Mouse (Mus musculus) stomach, embryonic 16.5 days (tissue): ENCODE measurements around the gene Entpd4b. TPM values are rescaled to one million over a fixed set of nuclear protein-coding genes. Genes with fewer than 3 reads are reported as not detected.
"Not testable (repeated sequence)": the region's sequence is repeated elsewhere in the genome, so short reads cannot be mapped to it uniquely, and the experiment has no call there.

ENCODE experiments used
- ATAC-seq: fragments of 200-750 bp; cut with Nextera tagmentation; 2 replicates; pipeline ENCODE4 v1.8.0; 2017; ENCODE audit warnings: moderate number of reproducible peaks, moderate TSS enrichment; ENCODE audit not compliant: insufficient read depth, low FRiP score
- H3K27ac ChIP-seq: fragments of 300-500 bp; sonication (generic); 2 replicates; pipeline ENCODE4 v1.5.1; 2014; ENCODE audit warnings: low read length
- H3K27me3 ChIP-seq: fragments of 300-500 bp; sonication (generic); 2 replicates; pipeline ENCODE4 v1.6.1; 2014; ENCODE audit warnings: low read length, control low read depth, mixed read lengths; ENCODE audit not compliant: control insufficient read depth, insufficient read depth
- H3K36me3 ChIP-seq: fragments of 300-500 bp; sonication (generic); 2 replicates; pipeline ENCODE4 v1.6.1; 2014; ENCODE audit warnings: low read length; ENCODE audit not compliant: control insufficient read depth, insufficient read depth
- H3K4me1 ChIP-seq: fragments of 300-500 bp; sonication (generic); 2 replicates; pipeline ENCODE4 v1.6.1; 2014; ENCODE audit warnings: low read length, control low read depth, mixed read lengths; ENCODE audit not compliant: control insufficient read depth, insufficient read depth
- H3K4me2 ChIP-seq: fragments of 300-500 bp; sonication (generic); 2 replicates; pipeline ENCODE4 v1.6.1; 2014; ENCODE audit warnings: low read depth, low read length, mixed read lengths
- H3K4me3 ChIP-seq: fragments of 300-500 bp; sonication (generic); replicated peaks from 2 replicates; pipeline ENCODE4 v1.5.1; 2014; ENCODE audit warnings: mild to moderate bottlenecking, low read length
- H3K9ac ChIP-seq: fragments of 300-500 bp; sonication (generic); 2 replicates; pipeline ENCODE4 v1.6.1; 2014; ENCODE audit warnings: low read length
- H3K9me3 ChIP-seq: fragments of 300-500 bp; sonication (generic); replicated peaks from 2 replicates; pipeline ENCODE4 v1.6.1; 2016; ENCODE audit warnings: low read length, control low read depth; ENCODE audit not compliant: control insufficient read depth
- WGBS: fragments of 180-500 bp; shearing (Covaris S2); extraction: QIAGEN DNeasy Blood & Tissue Kit; methylation state at CpG from one replicate; pipeline ENCODE4 v1.1.7; 2014; 5-methylcytosine and 5-hydroxymethylcytosine counted together
- polyA plus RNA-seq: library from polyadenylated mRNA; unstranded; fragments of >200 nt; fragmentation: Nextera tagmentation; extraction: Ambion mirVana; gene quantifications from 2 replicates; pipeline ENCODE4 v1.2.1, GENCODE M21; 2015

Gene Entpd4b
- polyA plus RNA-seq, 1 experiment from 2014 or later, result 17.0 TPM

DNA sequence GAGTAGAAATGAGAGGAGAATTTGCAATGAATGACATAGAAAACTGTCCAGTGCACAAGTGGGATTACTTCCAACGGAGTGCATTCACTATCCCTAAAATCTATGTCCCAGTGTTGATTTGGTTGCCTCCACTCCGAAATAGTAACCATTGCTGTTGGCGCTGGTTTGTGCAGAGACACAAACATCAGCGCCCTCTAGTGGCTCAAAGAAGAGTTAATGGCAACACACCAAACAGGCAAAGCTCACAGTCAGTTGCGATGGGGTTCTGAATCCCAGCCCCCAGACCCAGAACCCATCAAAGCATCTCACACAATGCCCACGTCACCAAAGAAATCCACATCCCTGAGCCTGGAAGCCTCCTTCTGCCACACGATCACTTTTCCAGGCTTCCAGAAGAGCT is 11.2 kb upstream of the Entpd4b start:
- H3K4me2 ChIP-seq, H3K27ac ChIP-seq, H3K4me1 ChIP-seq, H3K4me3 ChIP-seq, ATAC-seq, H3K9me3 ChIP-seq, H3K27me3 ChIP-seq, H3K36me3 ChIP-seq, H3K9ac ChIP-seq: not testable (repeated sequence)
- WGBS, result no CpG with 5 or more reads among the region's 7 CpGs

DNA sequence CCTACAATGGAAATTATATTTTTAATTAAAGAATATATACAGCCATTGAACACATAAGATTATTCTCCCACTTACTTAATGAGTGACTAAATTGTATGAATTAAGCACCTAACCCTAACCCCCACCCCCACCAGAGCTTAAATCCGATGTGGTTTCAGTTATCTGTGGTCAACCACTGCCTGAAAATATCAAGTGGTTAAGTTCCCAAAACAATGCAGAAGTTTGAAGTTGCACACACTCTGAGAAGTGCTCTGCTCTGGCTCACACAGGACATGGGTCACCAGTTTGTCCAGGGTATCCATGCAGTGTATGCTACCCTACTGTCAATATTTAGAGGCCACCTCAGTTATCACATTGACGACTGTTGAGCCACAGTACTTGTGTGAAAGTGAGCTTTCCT is 10.2 kb upstream of the Entpd4b start:
- H3K9me3 ChIP-seq, ATAC-seq, H3K4me2 ChIP-seq, H3K27ac ChIP-seq, H3K4me3 ChIP-seq, H3K9ac ChIP-seq, H3K36me3 ChIP-seq, H3K27me3 ChIP-seq, H3K4me1 ChIP-seq: not testable (repeated sequence)
- WGBS, result no CpG with 5 or more reads among the region's 2 CpGs

DNA sequence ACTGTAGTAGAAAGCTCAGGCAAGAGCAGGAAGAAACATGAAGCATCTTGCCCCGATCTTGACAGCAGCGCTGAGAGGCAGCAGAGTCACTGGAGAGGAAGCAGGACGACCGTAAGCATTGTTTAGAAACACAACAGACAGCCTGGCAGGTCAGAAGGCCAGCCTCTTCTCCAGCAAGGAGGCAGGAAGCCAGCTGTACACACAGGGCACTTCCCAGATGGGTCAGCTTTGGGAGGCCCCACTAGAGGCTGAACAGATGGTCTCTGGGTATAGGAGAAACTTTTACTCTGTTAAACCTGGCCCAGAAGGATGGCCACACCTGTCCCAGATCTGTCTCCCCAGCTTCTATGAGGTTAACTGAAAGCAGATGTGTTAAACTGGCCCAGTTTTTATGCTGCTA is 7.9 kb upstream of the Entpd4b start:
- not testable (repeated sequence) for ATAC-seq, H3K4me1 ChIP-seq, H3K4me3 ChIP-seq, H3K27me3 ChIP-seq, H3K36me3 ChIP-seq, H3K9ac ChIP-seq, H3K9me3 ChIP-seq, H3K27ac ChIP-seq, H3K4me2 ChIP-seq
- no CpG with 5 or more reads among the region's 4 CpGs for WGBS

DNA sequence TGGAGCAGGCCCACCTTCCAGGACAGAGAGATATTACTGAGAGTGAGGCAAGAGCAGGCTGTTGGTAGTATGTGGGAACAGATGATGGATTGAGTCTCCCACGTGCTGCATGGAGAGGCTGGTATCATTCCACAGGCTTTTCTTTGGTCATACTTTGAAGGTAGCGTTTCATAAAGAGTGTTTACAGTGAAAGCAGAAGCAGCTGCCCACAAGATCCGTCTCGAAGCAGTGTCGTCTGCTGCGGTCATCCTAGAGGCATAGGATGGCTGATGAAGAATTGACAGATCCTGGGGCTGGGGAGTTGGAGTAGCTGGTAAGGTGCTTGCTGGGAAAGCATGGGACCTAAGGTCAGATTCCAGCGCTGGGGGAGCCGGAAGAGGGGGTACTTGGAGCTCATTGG is 1.6 kb downstream of the Entpd4b start:
- H3K4me3 ChIP-seq, ATAC-seq, H3K9me3 ChIP-seq, H3K27ac ChIP-seq, H3K27me3 ChIP-seq, H3K4me1 ChIP-seq, H3K36me3 ChIP-seq, H3K4me2 ChIP-seq, H3K9ac ChIP-seq: not testable (repeated sequence)
- WGBS, result no CpG with 5 or more reads among the region's 8 CpGs

DNA sequence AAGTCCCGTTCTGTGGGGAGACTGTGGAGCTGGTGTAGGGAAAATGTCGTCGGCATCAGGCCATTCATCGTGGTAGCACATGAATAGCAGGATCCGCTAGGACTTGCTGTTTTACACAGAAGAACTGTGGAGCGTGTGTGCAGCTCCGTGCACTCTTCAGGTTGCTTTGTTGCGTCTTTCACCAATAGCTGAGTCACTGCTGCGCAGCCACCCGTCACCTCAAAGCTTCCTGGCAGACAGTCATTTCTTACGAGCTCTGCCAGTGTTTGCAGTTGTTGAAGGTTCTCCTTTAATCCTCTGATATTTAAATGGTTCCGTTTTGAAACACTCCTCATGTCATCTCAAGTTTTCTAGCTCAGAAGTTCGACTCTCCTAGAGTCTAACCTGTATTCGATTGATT is 2.3 kb downstream of the Entpd4b start:
- H3K27me3 ChIP-seq, H3K9me3 ChIP-seq, H3K36me3 ChIP-seq, H3K27ac ChIP-seq, H3K9ac ChIP-seq, ATAC-seq, H3K4me1 ChIP-seq, H3K4me3 ChIP-seq, H3K4me2 ChIP-seq: not testable (repeated sequence)
- no CpG with 5 or more reads among the region's 14 CpGs for WGBS

Other genes starting within 250 kb of the Entpd4b start
- not detected in 2 replicates for gene Gm16867, start 52.1 kb upstream of the Entpd4b start, polyA plus RNA-seq
- 0.05 TPM in 1 of 2 replicates, not detected in the other for gene Gm27179, start 42.9 kb upstream of the Entpd4b start, polyA plus RNA-seq